Mouse (Mus musculus): ENCODE results near the gene Pnldc1. TPM values are rescaled to one million over a fixed set of nuclear protein-coding genes. Genes with fewer than 3 reads are reported as not detected.
A peak's percentile ranks its signal among the peaks of the same experiment; 100 is the strongest.
"Not testable (repeated sequence)": the region's sequence is repeated elsewhere in the genome, so short reads cannot be mapped to it uniquely, and the experiment has no call there.

The Pnldc1 gene
- polyA plus RNA-seq, 1 experiment from 2014 or later: 2.8 TPM

GRCm38 (mm10) chr17:12935719-12936118 is 25.7 kb upstream of the Pnldc1 start:
- no peak overlapping the region for H3K4me2 ChIP-seq
- no peak overlapping the region for H3K27ac ChIP-seq
- no peaks in the 10 kb centered on the region for H3K27me3 ChIP-seq
- ATAC-seq: no peak
- no peak overlapping the region for H3K4me3 ChIP-seq
- WGBS: 13% methylated on average over 4 of the region's 4 CpGs
- no peak overlapping the region for H3K9ac ChIP-seq
- no peaks in the 10 kb centered on the region for H3K36me3 ChIP-seq (ENCODE audit: poor library complexity, severe bottlenecking)
- peaks cover 20% of the 10 kb centered on the region for H3K4me1 ChIP-seq
- H3K9me3 ChIP-seq (replicated peaks): no peaks in the 10 kb centered on the region

GRCm38 (mm10) chr17:12931576-12931975 is 21.5 kb upstream of the Pnldc1 start:
- ATAC-seq: not testable (repeated sequence)
- 89% methylated on average over 5 of the region's 5 CpGs for WGBS

GRCm38 (mm10) chr17:12925703-12926180 is 15.7 kb upstream of the Pnldc1 start:
- Histone ChIP-seq H3K4me3 (no peak overlapping the region), H3K4me1 (no peaks in the 10 kb centered on the region), H3K9ac (no peak overlapping the region), H3K27ac (no peak overlapping the region), H3K9me3 (replicated peaks) (no peaks in the 10 kb centered on the region), H3K36me3 (ENCODE audit: poor library complexity, severe bottlenecking) (peaks cover 68% of the 10 kb centered on the region), H3K27me3 (no peaks in the 10 kb centered on the region), H3K4me2 (no peak overlapping the region)
- WGBS: 87% methylated on average over 8 of the region's 8 CpGs
- no peak for ATAC-seq

More at GRCm38 (mm10) chr17:12931576-12931975, 21.5 kb upstream of the Pnldc1 start:
- not testable (repeated sequence) for H3K27me3 ChIP-seq; H3K9ac ChIP-seq; H3K27ac ChIP-seq; H3K4me3 ChIP-seq; H3K4me2 ChIP-seq; H3K4me1 ChIP-seq; H3K9me3 ChIP-seq (replicated peaks)
- H3K36me3 ChIP-seq (ENCODE audit: poor library complexity, severe bottlenecking): peaks cover 13% of the 10 kb centered on the region

GRCm38 (mm10) chr17:12925001-12925400 is 15.0 kb upstream of the Pnldc1 start:
- peaks cover 76% of the 10 kb centered on the region for H3K36me3 ChIP-seq (ENCODE audit: poor library complexity, severe bottlenecking)
- H3K4me1 ChIP-seq: no peaks in the 10 kb centered on the region
- H3K27me3 ChIP-seq: no peaks in the 10 kb centered on the region
- H3K27ac ChIP-seq: no peak overlapping the region
- 96% methylated on average over 3 of the region's 3 CpGs for WGBS
- H3K9ac ChIP-seq: no peak overlapping the region
- H3K4me2 ChIP-seq: no peak overlapping the region
- H3K9me3 ChIP-seq (replicated peaks): no peaks in the 10 kb centered on the region
- ATAC-seq: no peak
- no peak overlapping the region for H3K4me3 ChIP-seq

- ATAC-seq: no peak
- Histone ChIP-seq H3K36me3 (ENCODE audit: poor library complexity, severe bottlenecking) (peaks cover 74% of the 10 kb centered on the region), H3K9ac (no peak overlapping the region), H3K9me3 (replicated peaks) (no peaks in the 10 kb centered on the region), H3K4me3 (no peak overlapping the region), H3K27ac (no peak overlapping the region), H3K4me1 (peaks cover 13% of the 10 kb centered on the region), H3K27me3 (no peaks in the 10 kb centered on the region), H3K4me2 (no peak overlapping the region)
- WGBS: 97% methylated on average over 1 of the region's 1 CpGs
These were observed 11.0 kb upstream of the Pnldc1 start for GRCm38 (mm10) chr17:12921073-12921472.

GRCm38 (mm10) chr17:12916588-12917380 is 6.8 kb upstream of the Pnldc1 start:
- peak overlapping the region; percentile 96 for H3K4me3 ChIP-seq
- peak; percentile 57 for ATAC-seq
- no peaks in the 10 kb centered on the region for H3K27me3 ChIP-seq
- peak overlapping the region; percentile 79 for H3K27ac ChIP-seq
- peak overlapping the region; percentile 85 for H3K4me2 ChIP-seq
- no peaks in the 10 kb centered on the region for H3K9me3 ChIP-seq (replicated peaks)
- peaks cover 58% of the 10 kb centered on the region for H3K36me3 ChIP-seq (ENCODE audit: poor library complexity, severe bottlenecking)
- WGBS: under 1% methylated on average over 40 of the region's 40 CpGs
- H3K4me1 ChIP-seq: peaks cover 21% of the 10 kb centered on the region
- peak overlapping the region; percentile 98 for H3K9ac ChIP-seq

GRCm38 (mm10) chr17:12915881-12916583 is 6.0 kb upstream of the Pnldc1 start, which contains the start of gene Mrpl18:
Gene Mrpl18 (minus strand): TSS chr17:12916345.
- Histone ChIP-seq H3K4me1 (peaks cover 21% of the 10 kb centered on the region), H3K27me3 (no peaks in the 10 kb centered on the region), H3K4me2 (peak within 1 kb of the TSS; percentile 90), H3K9me3 (replicated peaks) (no peaks in the 10 kb centered on the region), H3K9ac (peak within 1 kb of the TSS; percentile 98), H3K4me3 (peak within 1 kb of the TSS; percentile 96), H3K27ac (peak within 1 kb of the TSS; percentile 79), H3K36me3 (ENCODE audit: poor library complexity, severe bottlenecking) (peaks cover 60% of the 10 kb centered on the region)
- ATAC-seq: peak; percentile 99
- WGBS: under 1% methylated on average over 56 of the region's 56 CpGs

- peak within 1 kb of the TSS; percentile 90 for H3K4me2 ChIP-seq
- H3K27me3 ChIP-seq: no peaks in the 10 kb centered on the region
- ATAC-seq: 0 out of 2 replicates have a peak, but pooled peaks have one; percentile 0
- H3K4me1 ChIP-seq: peaks cover 21% of the 10 kb centered on the region
- H3K9ac ChIP-seq: peak within 1 kb of the TSS; percentile 98
- WGBS: 1% methylated on average over 18 of the region's 18 CpGs
- peak within 1 kb of the TSS; percentile 79 for H3K27ac ChIP-seq
- peaks cover 59% of the 10 kb centered on the region for H3K36me3 ChIP-seq (ENCODE audit: poor library complexity, severe bottlenecking)
- peak within 1 kb of the TSS; percentile 96 for H3K4me3 ChIP-seq
- H3K9me3 ChIP-seq (replicated peaks): no peaks in the 10 kb centered on the region
These were observed 5.5 kb upstream of the Pnldc1 start, which contains the start of gene Tcp1 for GRCm38 (mm10) chr17:12915488-12915880. Gene Tcp1 (plus strand): TSS chr17:12915701.

- Histone ChIP-seq H3K4me2 (no peak overlapping the region), H3K4me1 (peaks cover 8% of the 10 kb centered on the region), H3K27me3 (no peaks in the 10 kb centered on the region), H3K36me3 (ENCODE audit: poor library complexity, severe bottlenecking) (peaks cover 60% of the 10 kb centered on the region), H3K27ac (no peak overlapping the region), H3K9ac (no peak overlapping the region), H3K9me3 (replicated peaks) (no peaks in the 10 kb centered on the region), H3K4me3 (no peak overlapping the region)
- ATAC-seq: no peak
- 87% methylated on average over 8 of the region's 8 CpGs for WGBS
These were observed 361 bp upstream of the Pnldc1 start for GRCm38 (mm10) chr17:12910391-12910790.

- H3K36me3 ChIP-seq (ENCODE audit: poor library complexity, severe bottlenecking): peaks cover 56% of the 10 kb centered on the region
- no peak for ATAC-seq
- H3K4me1 ChIP-seq: peaks cover 12% of the 10 kb centered on the region
- H3K27ac ChIP-seq: no peak overlapping the region
- H3K9me3 ChIP-seq (replicated peaks): no peaks in the 10 kb centered on the region
- no peaks in the 10 kb centered on the region for H3K27me3 ChIP-seq
- no peak overlapping the region for H3K9ac ChIP-seq
- no peak overlapping the region for H3K4me2 ChIP-seq
- WGBS: 93% methylated on average over 9 of the region's 9 CpGs
- H3K4me3 ChIP-seq: no peak overlapping the region
These were observed 3.6 kb downstream of the Pnldc1 start for GRCm38 (mm10) chr17:12906436-12906835.

- Histone ChIP-seq H3K9me3 (replicated peaks) (no peaks in the 10 kb centered on the region), H3K27me3 (no peaks in the 10 kb centered on the region), H3K4me2 (no peak overlapping the region), H3K4me1 (peaks cover 12% of the 10 kb centered on the region), H3K4me3 (no peak overlapping the region), H3K36me3 (ENCODE audit: poor library complexity, severe bottlenecking) (peaks cover 51% of the 10 kb centered on the region), H3K9ac (no peak overlapping the region), H3K27ac (no peak overlapping the region)
- no peak for ATAC-seq
- 87% methylated on average over 4 of the region's 4 CpGs for WGBS
These were observed 4.2 kb downstream of the Pnldc1 start for GRCm38 (mm10) chr17:12905810-12906209.

GRCm38 (mm10) chr17:12904349-12904748 is 5.7 kb downstream of the Pnldc1 start:
- 77% methylated on average over 1 of the region's 1 CpGs for whole genome bisulfite sequencing
- Histone ChIP-seq H3K4me2 (no peak overlapping the region), H3K9me3 (replicated peaks) (no peaks in the 10 kb centered on the region), H3K36me3 (ENCODE audit: poor library complexity, severe bottlenecking) (peaks cover 48% of the 10 kb centered on the region), H3K27ac (no peak overlapping the region), H3K4me3 (no peak overlapping the region), H3K27me3 (no peaks in the 10 kb centered on the region), H3K4me1 (peaks cover 12% of the 10 kb centered on the region), H3K9ac (no peak overlapping the region)
- ATAC-seq: no peak

All from forebrain, embryonic 13.5 days (tissue).